Mouse (Mus musculus): ENCODE measurements at regions not wholly inside any gene's neighbourhood (a gene's known extent, or its start where the extent isn't known, plus 50 kb on each side); places are given as distances from the start of the nearest gene placed in this dataset.

DNA sequence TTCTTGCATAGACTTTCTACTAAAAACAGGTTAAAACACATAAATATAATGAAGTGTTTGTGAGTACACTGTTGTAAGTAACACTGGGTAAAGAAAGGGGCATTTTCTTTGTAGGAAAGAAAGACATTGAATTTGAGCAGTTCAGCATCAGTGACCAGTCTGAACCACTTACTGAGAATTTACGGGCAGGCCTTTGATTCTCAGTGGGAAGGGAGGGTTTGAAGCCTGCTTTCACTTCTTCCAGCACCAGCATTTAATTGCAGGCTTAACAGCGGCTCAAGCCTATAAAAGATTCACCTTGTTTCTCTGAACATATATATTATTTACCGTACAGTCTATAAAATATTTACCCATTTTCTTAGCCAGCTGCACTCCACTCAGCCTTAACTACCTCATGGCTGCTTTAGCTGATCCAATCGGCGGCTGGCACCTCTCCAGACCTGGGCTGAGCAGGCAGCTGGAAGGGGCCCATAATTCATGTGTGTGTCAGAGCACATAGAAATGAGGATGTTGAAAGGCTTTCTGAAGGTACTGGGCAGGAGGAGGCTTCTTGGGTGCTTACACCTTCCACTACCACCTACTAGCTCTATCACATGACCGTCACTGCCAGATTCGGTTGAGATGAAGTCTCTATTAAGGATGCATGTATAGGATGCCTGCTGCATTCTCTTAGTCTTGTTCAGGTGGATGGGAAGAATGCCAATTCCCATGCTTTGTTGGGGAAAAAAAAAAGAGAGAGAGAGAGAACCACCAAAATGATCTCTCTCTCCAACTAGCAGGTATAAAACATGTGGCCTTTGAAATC, 50.0 kb upstream of the Fggy start:
- DNase-seq: peak; percentile 8

Measured in kidney, adult 11 months (tissue).